Mouse (Mus musculus) erythroblast, embryonic 14.5 days (primary cell): Measurements from ENCODE around the gene Clstn2. TPM values are rescaled to one million over a fixed set of nuclear protein-coding genes. Genes with fewer than 3 reads are reported as not detected.

Experiments
- H3K27me3 ChIP-seq: 2 replicates; pipeline ENCODE4 v1.6.1; 2012; ENCODE audit warnings: inconsistent platforms; ENCODE audit not compliant: control insufficient read depth
- H3K36me3 ChIP-seq: 2 replicates; pipeline ENCODE4 v1.6.1; 2012; ENCODE audit warnings: mild to moderate bottlenecking, inconsistent platforms; ENCODE audit not compliant: control insufficient read depth
- H3K4me1 ChIP-seq: 2 replicates; pipeline ENCODE4 v1.6.1; 2012; ENCODE audit warnings: inconsistent platforms; ENCODE audit not compliant: control insufficient read depth
- H3K4me3 ChIP-seq: replicated peaks from 2 replicates; pipeline ENCODE3; 2012; ENCODE audit warnings: moderate library complexity, mild to moderate bottlenecking, inconsistent platforms
- H3K9me3 ChIP-seq: 2 replicates; pipeline ENCODE4 v1.6.1; 2012; ENCODE audit warnings: low read length, inconsistent platforms, mixed read lengths; ENCODE audit not compliant: control insufficient read depth
- GATA1 ChIP-seq: IDR thresholded peaks from 2 replicates; pipeline ENCODE4 v1.6.1; 2012; ENCODE audit warnings: low read length, inconsistent platforms, mixed read lengths
- TAL1 ChIP-seq: IDR thresholded peaks from 3 replicates; pipeline ENCODE4 v1.6.1; 2012; ENCODE audit warnings: low read length, inconsistent platforms, mixed read lengths
- polyA plus RNA-seq: library from polyadenylated mRNA; stranded (reverse); fragments of >175 nt; gene quantifications from 2 replicates; pipeline ENCODE4 v1.2.3, GENCODE M21; 2012

The Clstn2 gene
- polyA plus RNA-seq, 1 experiment: not detected

GRCm38 (mm10) chr9:97474896-97475295 lies 558.1 kb downstream of the Clstn2 start:
- no peak for TF ChIP-seq GATA1
- no peak for TF ChIP-seq TAL1
- Histone ChIP-seq H3K9me3 (peaks cover 30% of the 10 kb centered on the region), H3K27me3 (no peaks in the 10 kb centered on the region), H3K4me1 (no peaks in the 10 kb centered on the region), H3K36me3 (no peaks in the 10 kb centered on the region), H3K4me3 (no peak overlapping the region)

GRCm38 (mm10) chr9:97471014-97471591 lies 561.9 kb downstream of the Clstn2 start:
- H3K4me1 ChIP-seq: no peaks in the 10 kb centered on the region
- TF ChIP-seq TAL1 (no peak), GATA1 (no peak)
- no peaks in the 10 kb centered on the region for H3K36me3 ChIP-seq
- H3K4me3 ChIP-seq: no peak overlapping the region
- H3K9me3 ChIP-seq: peaks cover 30% of the 10 kb centered on the region
- H3K27me3 ChIP-seq: no peaks in the 10 kb centered on the region

GRCm38 (mm10) chr9:97460452-97460851 lies 572.5 kb downstream of the Clstn2 start:
- Histone ChIP-seq H3K36me3 (no peaks in the 10 kb centered on the region), H3K9me3 (peaks cover 55% of the 10 kb centered on the region), H3K4me1 (no peaks in the 10 kb centered on the region), H3K4me3 (no peak overlapping the region), H3K27me3 (no peaks in the 10 kb centered on the region)
- no peak for TF ChIP-seq TAL1
- no peak for TF ChIP-seq GATA1

- TF ChIP-seq TAL1 (no peak), GATA1 (no peak)
- Histone ChIP-seq H3K4me3 (no peak overlapping the region), H3K36me3 (no peaks in the 10 kb centered on the region), H3K9me3 (peaks cover 56% of the 10 kb centered on the region), H3K4me1 (no peaks in the 10 kb centered on the region), H3K27me3 (no peaks in the 10 kb centered on the region)
These were observed 573.2 kb downstream of the Clstn2 start for GRCm38 (mm10) chr9:97459745-97460144.

GRCm38 (mm10) chr9:97449316-97450050 lies 583.5 kb downstream of the Clstn2 start:
- no peaks in the 10 kb centered on the region for H3K36me3 ChIP-seq
- TF ChIP-seq TAL1 (no peak), GATA1 (no peak)
- peaks cover 44% of the 10 kb centered on the region for H3K9me3 ChIP-seq
- no peaks in the 10 kb centered on the region for H3K27me3 ChIP-seq
- no peak overlapping the region for H3K4me3 ChIP-seq
- no peaks in the 10 kb centered on the region for H3K4me1 ChIP-seq

GRCm38 (mm10) chr9:97439872-97440636 lies 592.9 kb downstream of the Clstn2 start:
- TF ChIP-seq GATA1 (no peak), TAL1 (no peak)
- Histone ChIP-seq H3K9me3 (peaks cover 10% of the 10 kb centered on the region), H3K4me1 (no peaks in the 10 kb centered on the region), H3K4me3 (no peak overlapping the region), H3K36me3 (no peaks in the 10 kb centered on the region), H3K27me3 (no peaks in the 10 kb centered on the region)

- Histone ChIP-seq H3K9me3 (peaks cover 12% of the 10 kb centered on the region), H3K36me3 (no peaks in the 10 kb centered on the region), H3K27me3 (no peaks in the 10 kb centered on the region), H3K4me1 (no peaks in the 10 kb centered on the region), H3K4me3 (no peak overlapping the region)
- TF ChIP-seq TAL1: no peak
- TF ChIP-seq GATA1: no peak
These were observed 598.3 kb downstream of the Clstn2 start for GRCm38 (mm10) chr9:97434666-97435065.

- no peak for TF ChIP-seq GATA1
- TF ChIP-seq TAL1: no peak
- Histone ChIP-seq H3K27me3 (no peaks in the 10 kb centered on the region), H3K36me3 (no peaks in the 10 kb centered on the region), H3K4me1 (no peaks in the 10 kb centered on the region), H3K4me3 (no peak overlapping the region), H3K9me3 (peaks cover 15% of the 10 kb centered on the region)
These were observed 603.0 kb downstream of the Clstn2 start for GRCm38 (mm10) chr9:97429885-97430449.

- peaks cover 17% of the 10 kb centered on the region for H3K9me3 ChIP-seq
- H3K36me3 ChIP-seq: no peaks in the 10 kb centered on the region
- H3K27me3 ChIP-seq: no peaks in the 10 kb centered on the region
- TF ChIP-seq TAL1: no peak
- no peak for TF ChIP-seq GATA1
- no peaks in the 10 kb centered on the region for H3K4me1 ChIP-seq
- no peak overlapping the region for H3K4me3 ChIP-seq
These were observed 604.9 kb downstream of the Clstn2 start for GRCm38 (mm10) chr9:97428127-97428526.
